Mouse (Mus musculus): Measurements from ENCODE around the gene Crispld2.

GRCm38 (mm10) chr8:120009284-120009683, 17.0 kb downstream of the Crispld2 start:
- no peak for TF ChIP-seq POLR2A (IDR thresholded peaks at IDR 0.05; ENCODE audit: insufficient read depth, low read length)
- TF ChIP-seq CTCF (IDR thresholded peaks at IDR 0.05; ENCODE audit: low read depth, low read length) = no peak

Measured in ES-Bruce4 (cell line).